8 mouse cellular contexts compared by ENCODE assay signal in genomic region chr7:128288923-128289544, GRCm38 (mm10). TPM values are rescaled to one million over a fixed set of nuclear protein-coding genes. Genes with fewer than 3 reads are reported as not detected.
DNase-seq lines count a peak whose midpoint lies in the region; ATAC-seq and TF ChIP-seq lines count a peak whose summit lies in the region.
"Had no signal": no experiment of that assay in that cellular context is flagged by ENCODE, and none has a peak within 500 bp of the region (broad histone marks: within the 10 kb centered on the region; RNA-seq: fewer than 3 reads in every experiment).

No protein-coding gene starts in this region.

- TF ChIP-seq EP300 in lung, postnatal 0 days (IDR thresholded peaks at IDR 0.05): no peak

- no peaks in the 10 kb centered on the region for H3K27me3 ChIP-seq in lung, postnatal 0 days (replicated peaks; ENCODE audit: insufficient read depth, low read length)
- H3K27me3 ChIP-seq in neural tube, embryonic 11.5 days (ENCODE audit: control insufficient read depth, insufficient read depth, low read length): no peaks in the 10 kb centered on the region

- peak; percentile 73 for DNase-seq in lung, postnatal 0 days (ENCODE audit: low spot score)
- no peak for DNase-seq in lung, postnatal 10 days
- peak; percentile 89 for DNase-seq in c-Kit-positive CD71-positive TER-119-positive erythroid progenitor cells, embryonic 14.5 days (ENCODE audit: low spot score)
- peak; percentile 60 for DNase-seq in neural tube, embryonic 11.5 days (ENCODE audit: low spot score)
- DNase-seq in Muller cell, postnatal 12 days (ENCODE audit: inconsistent ontology term): no peak
- DNase-seq in T-cell, adult 2 months (ENCODE audit: low spot score): no peak

- H3K4me1 ChIP-seq in lung, postnatal 0 days (ENCODE audit: insufficient read depth, low read depth, low read length): no peaks in the 10 kb centered on the region
- H3K4me1 ChIP-seq in neural tube, embryonic 11.5 days (ENCODE audit: control insufficient read depth, insufficient read depth, low read length): no peaks in the 10 kb centered on the region

- WGBS in lung, postnatal 0 days: 25% methylated on average over 9 of the region's 9 CpGs
- WGBS in neural tube, embryonic 11.5 days: 20% methylated on average over 9 of the region's 9 CpGs

- no peaks in the 10 kb centered on the region for H3K9me3 ChIP-seq in lung, postnatal 0 days (ENCODE audit: low read length)
- H3K9me3 ChIP-seq in neural tube, embryonic 11.5 days (ENCODE audit: control insufficient read depth, low read length): no peaks in the 10 kb centered on the region

- peak; percentile 81 for ATAC-seq in lung, postnatal 0 days
- ATAC-seq in hematopoietic stem cell, adult 5-6 weeks (replicated peaks in 1 of 2; ENCODE audit: insufficient read depth in 1 of 2, low FRiP score in 2 of 2, low TSS enrichment in 1 of 2, low read depth in 1 of 2, poor library complexity in 2 of 2, severe bottlenecking in 2 of 2): peak; percentile 37 to 65; a peak in 3 of 4 replicates
- no peak for ATAC-seq in neural tube, embryonic 11.5 days (ENCODE audit: insufficient read depth, low FRiP score, low TSS enrichment)

- no peak overlapping the region for H3K4me2 ChIP-seq in lung, postnatal 0 days (replicated peaks; ENCODE audit: low read depth, low read length)
- H3K4me2 ChIP-seq in neural tube, embryonic 11.5 days (ENCODE audit: low read depth): no peak overlapping the region

- H3K9ac ChIP-seq in lung, postnatal 0 days (replicated peaks; ENCODE audit: low read depth): no peak overlapping the region
- no peak overlapping the region for H3K9ac ChIP-seq in neural tube, embryonic 11.5 days (ENCODE audit: low read length)

- peaks cover 3% of the 10 kb centered on the region; the same call in 1 of the 2 replicates for H3K36me3 ChIP-seq in lung, postnatal 0 days (ENCODE audit: insufficient read depth, low read length)
- no peaks in the 10 kb centered on the region for H3K36me3 ChIP-seq in neural tube, embryonic 11.5 days (ENCODE audit: control insufficient read depth, insufficient read depth, low read length)

- TF ChIP-seq CTCF in lung, postnatal 0 days (IDR thresholded peaks at IDR 0.05): peak; percentile 66

- no peak overlapping the region for H3K27ac ChIP-seq in lung, postnatal 0 days (ENCODE audit: low read length)
- H3K27ac ChIP-seq in neural tube, embryonic 11.5 days (ENCODE audit: low read depth, low read length): peak overlapping the region; percentile 36; the same call in 1 of the 2 replicates
- H3K27ac ChIP-seq: macrophage had no signal

- no peak overlapping the region for H3K4me3 ChIP-seq in lung, postnatal 0 days (ENCODE audit: low read depth, low read length)
- no peak overlapping the region for H3K4me3 ChIP-seq in neural tube, embryonic 11.5 days (ENCODE audit: low read depth, low read length)

RNA-seq across cellular contexts. Expression of gene BC017158, which starts 8.9 kb away (rescaled TPM):
- polyA plus RNA-seq in lung, postnatal 0 days (2015; fragmentation: Nextera tagmentation; extraction: Ambion mirVana): 15.7 and 16.7 TPM in 2 replicates
- 20.9 and 22.7 TPM in 2 replicates for total RNA-seq in hematopoietic stem cell, adult 5-6 weeks (2017)
- polyA plus RNA-seq in neural tube, embryonic 11.5 days (2014; fragmentation: Nextera tagmentation; extraction: Ambion mirVana): 24.2 and 24.6 TPM in 2 replicates

RNA-seq across cellular contexts. Expression of gene Slc5a2, which starts 23.6 kb away (rescaled TPM):
- polyA plus RNA-seq in lung, postnatal 0 days (2015; fragmentation: Nextera tagmentation; extraction: Ambion mirVana): 0.08 and 0.23 TPM in 2 replicates
- total RNA-seq in hematopoietic stem cell, adult 5-6 weeks (2017): 0.50 TPM in 1 of 2 replicates, not detected in the other
- 0.13 and 0.55 TPM in 2 replicates for polyA plus RNA-seq in neural tube, embryonic 11.5 days (2014; fragmentation: Nextera tagmentation; extraction: Ambion mirVana)

RNA-seq across cellular contexts. Expression of gene Tgfb1i1, which starts 42.4 kb away (rescaled TPM):
- 157 and 160 TPM in 2 replicates for polyA plus RNA-seq in lung, postnatal 0 days (2015; fragmentation: Nextera tagmentation; extraction: Ambion mirVana)
- total RNA-seq in hematopoietic stem cell, adult 5-6 weeks (2017): 0.94 and 1.5 TPM in 2 replicates
- polyA plus RNA-seq in neural tube, embryonic 11.5 days (2014; fragmentation: Nextera tagmentation; extraction: Ambion mirVana): 31.3 and 32.3 TPM in 2 replicates

RNA-seq across cellular contexts. Expression of gene 9130023H24Rik, which starts 51.2 kb away (rescaled TPM):
- 6.2 and 6.5 TPM in 2 replicates for polyA plus RNA-seq in lung, postnatal 0 days (2015; fragmentation: Nextera tagmentation; extraction: Ambion mirVana)
- 6.1 and 9.9 TPM in 2 replicates for total RNA-seq in hematopoietic stem cell, adult 5-6 weeks (2017)
- polyA plus RNA-seq in neural tube, embryonic 11.5 days (2014; fragmentation: Nextera tagmentation; extraction: Ambion mirVana): 12.9 and 14.2 TPM in 2 replicates

RNA-seq across cellular contexts. Expression of gene Armc5, which starts 51.9 kb away (rescaled TPM):
- 17.9 and 20.3 TPM in 2 replicates for polyA plus RNA-seq in lung, postnatal 0 days (2015; fragmentation: Nextera tagmentation; extraction: Ambion mirVana)
- 9.8 and 13.0 TPM in 2 replicates for total RNA-seq in hematopoietic stem cell, adult 5-6 weeks (2017)
- 10.5 and 11.6 TPM in 2 replicates for polyA plus RNA-seq in neural tube, embryonic 11.5 days (2014; fragmentation: Nextera tagmentation; extraction: Ambion mirVana)

Comparison
In these comparisons a context has a peak if more than half of its experiments do, and no peak if none do; other contexts are left out.
1. DNase-seq: peak in lung, postnatal 0 days (single experiment), c-Kit-positive CD71-positive TER-119-positive erythroid progenitor cells, embryonic 14.5 days (single experiment) and neural tube, embryonic 11.5 days (single experiment); none in lung, postnatal 10 days (single experiment), Muller cell, postnatal 12 days (single experiment) and T-cell, adult 2 months (single experiment).